Mouse (Mus musculus) adrenal gland, postnatal 25 days (tissue): ENCODE data around the gene Eps8l2. TPM values are rescaled to one million over a fixed set of nuclear protein-coding genes. Genes with fewer than 3 reads are reported as not detected.
"Not testable (repeated sequence)": the region's sequence is repeated elsewhere in the genome, so short reads cannot be mapped to it uniquely, and the experiment has no call there.

Experiments
- DNase-seq: peaks from one replicate; pipeline ENCODE4 v3.0.0; 2021; ENCODE audit warnings: mixed read lengths
- total RNA-seq: library from RNA; stranded (reverse); gene quantifications from 2 replicates; pipeline ENCODE4 v1.2.3, GENCODE M21; 2021

Gene Eps8l2
- total RNA-seq, 1 experiment from 2014 or later = 1.6 TPM

DNA sequence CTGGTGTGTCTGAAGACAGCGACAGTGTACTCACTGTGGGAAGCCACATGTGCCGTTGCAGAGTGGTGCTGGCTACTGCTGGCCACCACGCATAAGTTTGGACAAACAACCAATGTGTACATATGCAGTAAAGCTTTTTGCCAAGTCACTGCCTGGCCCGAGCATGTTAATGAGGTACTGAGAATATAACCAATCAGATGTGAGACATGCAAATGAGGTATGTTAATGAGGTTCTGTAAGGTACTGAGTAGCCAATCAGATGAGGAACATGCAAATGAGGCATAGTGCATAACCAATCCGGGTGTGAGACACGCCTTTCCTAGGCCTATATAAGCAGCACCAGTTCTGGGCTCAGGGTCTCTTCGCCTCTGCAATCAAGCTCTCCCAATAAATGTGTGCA lies 69.0 kb downstream of the Eps8l2 start:
- DNase-seq = not testable (repeated sequence)

DNA sequence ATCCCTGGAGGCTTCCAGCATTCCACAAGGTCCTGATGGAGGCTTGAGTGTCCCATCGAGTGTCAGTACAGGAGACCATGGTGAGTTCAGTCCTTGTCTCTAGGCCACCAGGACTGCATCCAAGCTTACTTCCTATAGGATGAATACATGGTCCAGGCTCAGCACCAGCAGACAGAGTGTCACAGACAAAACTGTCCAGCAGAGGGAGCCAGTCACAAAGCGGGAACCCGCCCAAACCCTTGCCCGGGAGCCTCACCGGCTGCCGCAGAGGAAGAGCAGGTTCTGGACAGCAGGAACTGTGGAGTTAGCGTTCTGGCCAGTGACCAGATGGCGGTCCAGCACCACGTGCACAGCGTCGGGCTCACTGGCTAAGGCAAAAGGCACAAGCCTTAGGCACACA lies 70.2 kb downstream of the Eps8l2 start:
- peak; percentile 89 for DNase-seq

DNA sequence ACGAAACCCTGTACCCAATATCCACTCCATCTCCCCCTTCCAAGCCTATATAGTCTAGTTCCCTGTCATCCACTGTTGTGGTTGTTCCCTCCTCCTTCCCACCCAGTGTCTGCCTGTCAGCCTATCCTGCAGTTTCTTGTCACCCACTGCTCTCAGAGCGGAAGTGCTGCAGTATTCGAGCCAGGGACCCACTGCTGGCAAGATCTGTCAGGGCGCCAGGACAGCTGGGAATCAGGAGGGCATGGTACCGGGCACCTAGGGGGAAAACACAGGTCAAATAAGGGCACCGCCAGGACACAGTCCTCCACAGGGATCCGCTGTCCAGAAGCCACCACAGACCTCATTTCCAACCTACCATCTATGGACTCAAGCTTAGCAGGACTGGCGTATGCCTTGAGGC lies 72.0 kb downstream of the Eps8l2 start:
- DNase-seq = no peak

DNA sequence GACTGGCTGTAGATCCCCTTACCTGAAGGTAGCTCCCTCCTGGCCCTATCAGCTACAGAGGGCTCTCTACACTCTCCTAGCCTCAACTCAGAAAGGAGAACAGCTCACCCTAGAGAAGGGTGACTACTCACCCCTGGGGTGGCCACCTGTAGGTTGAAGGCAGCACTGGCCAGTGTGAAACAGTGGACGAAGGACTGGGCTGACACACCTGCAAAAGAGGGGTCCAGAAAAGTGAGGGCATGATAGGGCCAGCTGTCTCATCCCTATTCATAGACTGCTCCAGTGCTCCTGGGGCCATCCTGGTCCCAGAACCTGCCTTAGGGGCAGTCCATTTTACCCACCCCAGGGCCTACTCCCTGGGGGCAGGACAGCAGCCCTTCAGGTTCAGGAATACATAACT lies 73.0 kb downstream of the Eps8l2 start:
- DNase-seq = no peak

Other genes starting within 250 kb of the Eps8l2 start
- gene Sigirr, start 238.3 kb upstream of the Eps8l2 start, total RNA-seq = 4.5 and 5.0 TPM in 2 replicates
- 0.33 TPM in 1 of 2 replicates, not detected in the other for gene Ano9, start 221.1 kb upstream of the Eps8l2 start, total RNA-seq
- gene Ptdss2, start 216.5 kb upstream of the Eps8l2 start, total RNA-seq = 29.1 and 48.2 TPM in 2 replicates
- gene Rnh1, start 166.0 kb upstream of the Eps8l2 start, total RNA-seq = 298 and 356 TPM in 2 replicates
- 64.8 and 88.0 TPM in 2 replicates for gene Hras, start 144.9 kb upstream of the Eps8l2 start, total RNA-seq
- 6.4 and 10.8 TPM in 2 replicates for gene Lrrc56, start 144.7 kb upstream of the Eps8l2 start, total RNA-seq
- gene Lmntd2, start 124.8 kb upstream of the Eps8l2 start, total RNA-seq = 0.39 TPM in 1 of 2 replicates, not detected in the other
- 5.7 and 8.0 TPM in 2 replicates for gene Rassf7, start 123.0 kb upstream of the Eps8l2 start, total RNA-seq
- 83.3 and 83.9 TPM in 2 replicates for gene Phrf1, start 110.1 kb upstream of the Eps8l2 start, total RNA-seq
- 7.8 and 10.4 TPM in 2 replicates for gene Irf7, start 72.4 kb upstream of the Eps8l2 start, total RNA-seq
- gene Cdhr5, start 62.1 kb upstream of the Eps8l2 start, total RNA-seq = 14.4 and 16.5 TPM in 2 replicates
- not detected in 2 replicates for gene Sct, start 59.7 kb upstream of the Eps8l2 start, total RNA-seq
- gene Drd4, start 46.9 kb upstream of the Eps8l2 start, total RNA-seq = not detected in 2 replicates
- 33.8 and 45.4 TPM in 2 replicates for gene Deaf1, start 11.2 kb upstream of the Eps8l2 start, total RNA-seq
- gene Tmem80, start 11.1 kb upstream of the Eps8l2 start, total RNA-seq = 34.1 and 43.2 TPM in 2 replicates
- gene Taldo1, start 53.3 kb downstream of the Eps8l2 start, total RNA-seq = 629 and 681 TPM in 2 replicates
- gene Gatd1, start 75.3 kb downstream of the Eps8l2 start, total RNA-seq = 35.6 and 58.9 TPM in 2 replicates
- 0.57 and 1.3 TPM in 2 replicates for gene Cend1, start 90.6 kb downstream of the Eps8l2 start, total RNA-seq
- 95.6 and 102 TPM in 2 replicates for gene Slc25a22, start 99.0 kb downstream of the Eps8l2 start, total RNA-seq
- 3.0 and 3.3 TPM in 2 replicates for gene Pidd1, start 105.1 kb downstream of the Eps8l2 start, total RNA-seq
- 917 and 919 TPM in 2 replicates for gene Rplp2, start 108.5 kb downstream of the Eps8l2 start, total RNA-seq
- gene Pnpla2, start 116.3 kb downstream of the Eps8l2 start, total RNA-seq = 538 and 617 TPM in 2 replicates
- 9.9 and 13.5 TPM in 2 replicates for gene Cracr2b, start 122.2 kb downstream of the Eps8l2 start, total RNA-seq
- 287 and 310 TPM in 2 replicates for gene Cd151, start 128.5 kb downstream of the Eps8l2 start, total RNA-seq
- 89.5 and 102 TPM in 2 replicates for gene Polr2l, start 136.3 kb downstream of the Eps8l2 start, total RNA-seq
- 70.9 and 99.3 TPM in 2 replicates for gene Tspan4, start 136.4 kb downstream of the Eps8l2 start, total RNA-seq
- gene Chid1, start 201.0 kb downstream of the Eps8l2 start, total RNA-seq = 50.5 and 57.8 TPM in 2 replicates
- gene Ap2a2, start 223.3 kb downstream of the Eps8l2 start, total RNA-seq = 53.4 and 53.8 TPM in 2 replicates